8 mouse cellular contexts compared by ENCODE assay signal in the genomic region with DNA sequence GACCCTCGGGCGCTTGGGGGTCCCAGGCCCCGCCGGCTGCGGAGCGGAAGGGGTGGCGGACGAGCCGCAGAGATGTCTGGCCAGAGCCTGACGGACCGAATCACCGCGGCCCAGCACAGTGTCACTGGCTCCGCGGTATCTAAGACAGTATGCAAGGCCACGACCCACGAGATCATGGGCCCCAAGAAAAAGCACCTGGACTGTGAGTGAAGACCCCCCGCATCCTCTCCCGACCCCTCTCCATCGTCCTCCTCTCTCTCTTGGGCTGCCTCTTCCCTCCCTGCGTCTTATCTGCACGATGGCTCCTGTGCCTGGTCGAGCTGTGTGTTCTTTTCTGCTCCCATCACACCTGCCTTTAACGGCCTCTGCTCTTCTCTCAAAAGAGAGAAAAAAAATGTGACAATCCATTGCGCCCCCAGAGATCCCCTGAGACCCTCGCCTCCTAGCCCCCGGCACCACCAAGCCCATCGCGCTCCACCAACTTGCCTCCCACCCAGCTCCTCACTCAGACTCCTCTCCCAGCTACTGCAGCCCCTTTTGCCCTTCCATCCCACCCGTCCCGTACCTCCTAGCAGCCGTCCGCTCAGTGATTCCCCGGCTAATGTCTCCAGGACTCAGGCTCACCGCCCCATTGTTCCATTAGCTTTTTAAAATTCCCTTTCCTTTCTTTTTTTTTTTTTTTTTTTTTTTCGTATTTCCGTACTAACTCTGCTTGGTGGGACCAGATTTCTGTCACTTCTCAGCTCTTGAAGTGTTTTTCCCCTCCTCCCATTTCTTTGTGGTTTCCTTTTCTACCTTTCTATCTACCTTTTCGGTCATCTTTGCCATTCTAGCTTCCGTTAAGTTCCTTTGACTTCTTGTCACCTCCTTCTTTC. TPM values are rescaled to one million over a fixed set of nuclear protein-coding genes. Genes with fewer than 3 reads are reported as not detected.
A peak's percentile ranks its signal among the peaks of the same experiment; 100 is the strongest.
DNase-seq lines count a peak whose midpoint lies in the region; ATAC-seq and TF ChIP-seq lines count a peak whose summit lies in the region.

No protein-coding gene starts in this region.

- TF ChIP-seq CTCF in C2C12 (IDR thresholded peaks at IDR 0.05; ENCODE audit: control insufficient read depth, insufficient read depth, insufficient read length): no peak

- H3ac ChIP-seq in C2C12 (ENCODE audit: control insufficient read depth, insufficient read length, low read depth): peak overlapping the region; percentile 71

- DNase-seq in R1 (ENCODE audit: low read depth, low spot score): peak; percentile 49
- peak; percentile 36 to 45 for DNase-seq in layer of hippocampus, postnatal 10 days (ENCODE audit: low spot score in 2 of 2)
- DNase-seq in right cerebral cortex, postnatal 14 days: peak; percentile 14
- no peak for DNase-seq in natural killer cell, adult 2 months (ENCODE audit: low spot score in 2 of 2)

- peak overlapping the region; percentile 97 for H3K27ac ChIP-seq in embryonic facial prominence, embryonic 13.5 days
- H3K27ac ChIP-seq in heart, embryonic 15.5 days: peak overlapping the region; percentile 100
- H3K27ac ChIP-seq in macrophage: peak overlapping the region; percentile 90

- H3K79me3 ChIP-seq in C2C12 (ENCODE audit: low read depth): peaks cover 54% of the 10 kb centered on the region

- peak overlapping the region; percentile 87 for H3K4me2 ChIP-seq in embryonic facial prominence, embryonic 13.5 days
- H3K4me2 ChIP-seq in heart, embryonic 15.5 days: peak overlapping the region; percentile 87

- peak overlapping the region; percentile 89 for H3K4me3 ChIP-seq in C2C12 (ENCODE audit: insufficient read depth, poor library complexity, severe bottlenecking)
- peak overlapping the region; percentile 94 for H3K4me3 ChIP-seq in embryonic facial prominence, embryonic 13.5 days
- peak overlapping the region; percentile 97 for H3K4me3 ChIP-seq in heart, embryonic 15.5 days
- peak overlapping the region; percentile 98 for H3K4me3 ChIP-seq in macrophage (ENCODE audit: inconsistent target)

- peaks cover 12% of the 10 kb centered on the region for H3K4me1 ChIP-seq in embryonic facial prominence, embryonic 13.5 days
- peaks cover 17% of the 10 kb centered on the region for H3K4me1 ChIP-seq in heart, embryonic 15.5 days (replicated peaks)

- H3K79me2 ChIP-seq in C2C12 (ENCODE audit: control insufficient read depth, insufficient read depth) (peaks cover 58% of the 10 kb centered on the region), macrophage (ENCODE audit: inconsistent target) (peaks cover 54% of the 10 kb centered on the region)

- ATAC-seq in embryonic facial prominence, embryonic 13.5 days (ENCODE audit: insufficient number of reproducible peaks, insufficient read depth, low FRiP score, low TSS enrichment, low read depth): peak; percentile 53; the same call in 1 of the 2 replicates
- ATAC-seq in heart, embryonic 15.5 days (replicated peaks; ENCODE audit: insufficient number of reproducible peaks, insufficient read depth, low FRiP score, low read depth): no peak

- no peaks in the 10 kb centered on the region for H3K9me3 ChIP-seq in embryonic facial prominence, embryonic 13.5 days
- H3K9me3 ChIP-seq in heart, embryonic 15.5 days (replicated peaks): no peaks in the 10 kb centered on the region

- peak overlapping the region; percentile 95 for H3K9ac ChIP-seq in embryonic facial prominence, embryonic 13.5 days
- peak overlapping the region; percentile 99 for H3K9ac ChIP-seq in heart, embryonic 15.5 days

- WGBS in embryonic facial prominence, embryonic 13.5 days: under 1% methylated on average over 35 of the region's 39 CpGs
- under 1% methylated on average over 39 of the region's 39 CpGs for WGBS in heart, embryonic 15.5 days
- 1% methylated on average over 31 of the region's 39 CpGs for WGBS in macrophage (ENCODE audit: missing documents)

- H3K36me3 ChIP-seq in C2C12 (ENCODE audit: control insufficient read depth, insufficient read depth) (no peaks in the 10 kb centered on the region), macrophage (ENCODE audit: inconsistent target) (no peaks in the 10 kb centered on the region)
- no peaks in the 10 kb centered on the region for H3K36me3 ChIP-seq in embryonic facial prominence, embryonic 13.5 days
- no peaks in the 10 kb centered on the region for H3K36me3 ChIP-seq in heart, embryonic 15.5 days

- no peaks in the 10 kb centered on the region for H3K27me3 ChIP-seq in C2C12 (ENCODE audit: control insufficient read depth, insufficient read depth, insufficient read length)
- H3K27me3 ChIP-seq in embryonic facial prominence, embryonic 13.5 days: no peaks in the 10 kb centered on the region
- H3K27me3 ChIP-seq in heart, embryonic 15.5 days: no peaks in the 10 kb centered on the region

TF ChIP-seq in C2C12, 6 proteins besides CTCF, POLR2A, EP300 and RAD21:
- TF ChIP-seq MYOG (IDR thresholded peaks at IDR 0.05; ENCODE audit: control insufficient read depth, extremely low read depth, insufficient read length) (no peak), FOSL1 (IDR thresholded peaks at IDR 0.05; ENCODE audit: insufficient read depth, low read length, poor library complexity, severe bottlenecking) (no peak), MAX (IDR thresholded peaks at IDR 0.05) (no peak), CEBPB (IDR thresholded peaks at IDR 0.05; ENCODE audit: low read depth) (no peak), MYOD1 (IDR thresholded peaks at IDR 0.05; ENCODE audit: control insufficient read depth, insufficient read length, low read depth) (no peak), USF1 (IDR thresholded peaks at IDR 0.05; ENCODE audit: low read depth) (no peak)

RNA-seq across cellular contexts. Expression of gene Picalm, which starts 0.7 kb away (rescaled TPM):
- polyA plus RNA-seq in C2C12 (2012; fragmentation: generic; extraction: Trizol): 47.2 TPM
- 41.5 and 49.7 TPM in 2 replicates for polyA plus RNA-seq in embryonic facial prominence, embryonic 13.5 days (2015; fragmentation: Nextera tagmentation; extraction: Ambion mirVana)
- 26.6 and 28.0 TPM in 2 replicates for polyA plus RNA-seq in heart, embryonic 15.5 days (2015; fragmentation: Nextera tagmentation; extraction: Ambion mirVana)
- 100 to 1,000 TPM; 196 to 214 TPM for total RNA-seq in layer of hippocampus, postnatal 10 days (2021)
- 1,000 to 10,000 TPM in 14 of 26 experiments, 100 to 1,000 TPM in 12; 565 to 3,106 (median 1,067) TPM for total RNA-seq in macrophage (2018; cell fraction: chromatin; rRNA removed)
- 100 to 1,000 TPM; 113 to 452 (median 226) TPM for total RNA-seq in macrophage (2018; cell fraction: cytosol; rRNA removed)
- 1,000 to 10,000 TPM in 7 of 26 experiments, 100 to 1,000 TPM in 19; 280 to 1,895 (median 685) TPM for total RNA-seq in macrophage (2018; cell fraction: nucleus; rRNA removed)
- 217 to 393 TPM (median 273 TPM) in 3 replicates for polyA plus RNA-seq in macrophage (2018)

Comparison
In these comparisons a context has a peak if more than half of its experiments do, and no peak if none do; other contexts are left out.
1. DNase-seq: peak in R1 (single experiment), layer of hippocampus, postnatal 10 days (2 of 2) and right cerebral cortex, postnatal 14 days (single experiment); none in natural killer cell, adult 2 months (0 of 2).
2. Peak in every context shown above with its lines, with median percentiles within 50 percentile points of each other: H3K4me3 ChIP-seq and H3K27ac ChIP-seq.